Mouse (Mus musculus): ENCODE data around the gene Rngtt. TPM values are rescaled to one million over a fixed set of nuclear protein-coding genes. Genes with fewer than 3 reads are reported as not detected.
A peak's percentile ranks its signal among the peaks of the same experiment; 100 is the strongest.

Gene Rngtt
- polyA plus RNA-seq, 1 experiment from 2014 or later, result 21.0 TPM

GRCm38 (mm10) chr4:33343732-33344057 is 33.6 kb downstream of the Rngtt start:
- 95% methylated on average over 6 of the region's 6 CpGs for WGBS
- Histone ChIP-seq H3K4me1 (ENCODE audit: control insufficient read depth, insufficient read depth, low read length) (no peaks in the 10 kb centered on the region), H3K4me3 (ENCODE audit: low read depth, low read length) (no peak overlapping the region), H3K27ac (ENCODE audit: low read depth, low read length) (no peak overlapping the region), H3K9me3 (replicated peaks; ENCODE audit: control insufficient read depth, low read length) (no peaks in the 10 kb centered on the region), H3K27me3 (replicated peaks; ENCODE audit: control insufficient read depth, insufficient read depth, low read length) (no peaks in the 10 kb centered on the region), H3K9ac (ENCODE audit: low read length) (no peak overlapping the region), H3K4me2 (ENCODE audit: low read length) (no peak overlapping the region), H3K36me3 (ENCODE audit: control insufficient read depth, insufficient read depth, low read length) (peaks cover 49% of the 10 kb centered on the region)
- no peak for ATAC-seq
- no peak for DNase-seq (ENCODE audit: low spot score)

- Histone ChIP-seq H3K27ac (ENCODE audit: low read depth, low read length) (no peak overlapping the region), H3K4me2 (ENCODE audit: low read length) (no peak overlapping the region), H3K4me3 (ENCODE audit: low read depth, low read length) (no peak overlapping the region), H3K27me3 (replicated peaks; ENCODE audit: control insufficient read depth, insufficient read depth, low read length) (no peaks in the 10 kb centered on the region), H3K9ac (ENCODE audit: low read length) (no peak overlapping the region), H3K9me3 (replicated peaks; ENCODE audit: control insufficient read depth, low read length) (no peaks in the 10 kb centered on the region), H3K4me1 (ENCODE audit: control insufficient read depth, insufficient read depth, low read length) (no peaks in the 10 kb centered on the region), H3K36me3 (ENCODE audit: control insufficient read depth, insufficient read depth, low read length) (peaks cover 8% of the 10 kb centered on the region; the same call in 1 of the 2 replicates)
- ATAC-seq, result no peak
- DNase-seq (ENCODE audit: low spot score), result no peak
These were observed 53.3 kb downstream of the Rngtt start for GRCm38 (mm10) chr4:33363451-33363850.

DNA sequence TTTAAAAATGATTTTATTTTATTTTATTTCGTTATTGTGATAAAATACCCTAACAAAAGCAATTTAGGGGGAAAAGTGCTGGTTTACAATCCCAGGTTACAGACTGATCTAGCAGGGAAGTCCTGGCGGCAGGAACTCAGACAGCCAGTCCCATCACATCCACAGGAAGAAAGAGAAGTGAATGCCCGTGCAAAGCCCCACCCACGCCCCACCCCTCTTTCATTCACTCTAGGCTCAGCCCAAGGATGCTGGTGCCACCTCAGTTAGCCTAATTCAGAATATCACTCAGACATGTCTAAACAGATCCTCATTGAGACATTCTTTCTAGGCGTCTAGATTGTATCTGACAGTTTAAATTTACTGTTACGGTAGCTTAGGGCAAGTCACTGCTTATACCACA is 64.8 kb downstream of the Rngtt start:
- Histone ChIP-seq H3K27me3 (replicated peaks; ENCODE audit: control insufficient read depth, insufficient read depth, low read length) (no peaks in the 10 kb centered on the region), H3K4me3 (ENCODE audit: low read depth, low read length) (no peak overlapping the region), H3K36me3 (ENCODE audit: control insufficient read depth, insufficient read depth, low read length) (0 out of 2 replicates have a peak, but pooled peaks cover 4% of the 10 kb centered on the region), H3K4me2 (ENCODE audit: low read length) (no peak overlapping the region), H3K9ac (ENCODE audit: low read length) (no peak overlapping the region), H3K9me3 (replicated peaks; ENCODE audit: control insufficient read depth, low read length) (no peaks in the 10 kb centered on the region), H3K27ac (ENCODE audit: low read depth, low read length) (no peak overlapping the region), H3K4me1 (ENCODE audit: control insufficient read depth, insufficient read depth, low read length) (no peaks in the 10 kb centered on the region)
- 62% methylated on average over 6 of the region's 6 CpGs for WGBS
- ATAC-seq (no peak), DNase-seq (ENCODE audit: low spot score) (no peak)

GRCm38 (mm10) chr4:33377642-33378041 is 67.5 kb downstream of the Rngtt start:
- no peak overlapping the region for H3K4me2 ChIP-seq (ENCODE audit: low read length)
- no peak for ATAC-seq
- no peak overlapping the region for H3K9ac ChIP-seq (ENCODE audit: low read length)
- H3K27ac ChIP-seq (ENCODE audit: low read depth, low read length), result no peak overlapping the region
- no peak for DNase-seq (ENCODE audit: low spot score)
- H3K27me3 ChIP-seq (replicated peaks; ENCODE audit: control insufficient read depth, insufficient read depth, low read length), result no peaks in the 10 kb centered on the region
- H3K9me3 ChIP-seq (replicated peaks; ENCODE audit: control insufficient read depth, low read length), result no peaks in the 10 kb centered on the region
- H3K4me1 ChIP-seq (ENCODE audit: control insufficient read depth, insufficient read depth, low read length), result no peaks in the 10 kb centered on the region
- no peak overlapping the region for H3K4me3 ChIP-seq (ENCODE audit: low read depth, low read length)
- 0 out of 2 replicates have a peak, but pooled peaks cover 10% of the 10 kb centered on the region for H3K36me3 ChIP-seq (ENCODE audit: control insufficient read depth, insufficient read depth, low read length)

DNA sequence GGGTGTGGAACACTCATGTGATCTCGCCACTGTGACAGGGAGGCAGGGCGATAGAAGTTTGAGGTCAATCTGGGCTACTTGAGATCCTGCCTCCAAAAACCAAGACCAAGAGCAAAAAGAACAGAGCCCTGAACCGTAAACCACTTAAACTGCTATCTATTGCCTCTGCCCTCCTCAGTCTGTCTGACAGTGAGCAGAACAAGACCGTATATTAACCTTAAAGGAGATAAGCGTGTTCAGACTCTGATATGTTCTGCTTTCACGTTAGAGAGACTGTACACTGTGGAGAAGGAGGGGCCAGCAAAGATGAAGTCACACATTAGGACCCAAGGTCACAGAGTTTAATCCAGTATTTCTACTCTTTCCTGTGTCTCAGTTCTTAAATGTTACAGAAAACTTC is 68.8 kb downstream of the Rngtt start:
- no peak overlapping the region for H3K4me3 ChIP-seq (ENCODE audit: low read depth, low read length)
- no peak overlapping the region for H3K27ac ChIP-seq (ENCODE audit: low read depth, low read length)
- no peaks in the 10 kb centered on the region for H3K4me1 ChIP-seq (ENCODE audit: control insufficient read depth, insufficient read depth, low read length)
- no peaks in the 10 kb centered on the region for H3K9me3 ChIP-seq (replicated peaks; ENCODE audit: control insufficient read depth, low read length)
- no peaks in the 10 kb centered on the region for H3K27me3 ChIP-seq (replicated peaks; ENCODE audit: control insufficient read depth, insufficient read depth, low read length)
- DNase-seq (ENCODE audit: low spot score) (no peak), ATAC-seq (no peak)
- H3K9ac ChIP-seq (ENCODE audit: low read length), result no peak overlapping the region
- 0 out of 2 replicates have a peak, but pooled peaks cover 10% of the 10 kb centered on the region for H3K36me3 ChIP-seq (ENCODE audit: control insufficient read depth, insufficient read depth, low read length)
- H3K4me2 ChIP-seq (ENCODE audit: low read length), result no peak overlapping the region
- WGBS, result 94% methylated on average over 6 of the region's 6 CpGs

DNA sequence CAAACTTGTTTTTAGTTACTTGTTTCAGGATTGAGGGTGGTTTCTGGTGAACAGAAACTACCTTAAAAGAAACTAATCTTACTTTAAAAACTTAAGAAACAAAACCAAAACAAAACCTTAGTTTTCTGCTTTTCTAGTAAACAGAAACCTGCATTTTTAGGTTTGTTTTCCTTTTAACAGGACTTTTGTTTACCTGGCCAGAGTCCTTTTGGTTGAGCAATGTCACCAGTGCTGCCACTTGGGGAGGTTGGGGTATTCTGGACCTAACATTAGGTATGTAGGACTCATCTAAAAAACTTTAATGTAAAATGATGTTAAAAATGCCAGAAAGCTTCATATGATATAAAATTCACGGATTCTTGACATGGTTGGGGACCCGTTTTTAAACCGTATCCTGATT is 78.8 kb downstream of the Rngtt start:
- Histone ChIP-seq H3K4me2 (ENCODE audit: low read length) (no peak overlapping the region), H3K4me1 (ENCODE audit: control insufficient read depth, insufficient read depth, low read length) (no peaks in the 10 kb centered on the region), H3K9ac (ENCODE audit: low read length) (no peak overlapping the region), H3K4me3 (ENCODE audit: low read depth, low read length) (no peak overlapping the region), H3K9me3 (replicated peaks; ENCODE audit: control insufficient read depth, low read length) (no peaks in the 10 kb centered on the region), H3K27me3 (replicated peaks; ENCODE audit: control insufficient read depth, insufficient read depth, low read length) (no peaks in the 10 kb centered on the region), H3K36me3 (ENCODE audit: control insufficient read depth, insufficient read depth, low read length) (no peaks in the 10 kb centered on the region), H3K27ac (ENCODE audit: low read depth, low read length) (no peak overlapping the region)
- ATAC-seq (no peak), DNase-seq (ENCODE audit: low spot score) (no peak)
- 96% methylated on average over 3 of the region's 3 CpGs for WGBS

DNA sequence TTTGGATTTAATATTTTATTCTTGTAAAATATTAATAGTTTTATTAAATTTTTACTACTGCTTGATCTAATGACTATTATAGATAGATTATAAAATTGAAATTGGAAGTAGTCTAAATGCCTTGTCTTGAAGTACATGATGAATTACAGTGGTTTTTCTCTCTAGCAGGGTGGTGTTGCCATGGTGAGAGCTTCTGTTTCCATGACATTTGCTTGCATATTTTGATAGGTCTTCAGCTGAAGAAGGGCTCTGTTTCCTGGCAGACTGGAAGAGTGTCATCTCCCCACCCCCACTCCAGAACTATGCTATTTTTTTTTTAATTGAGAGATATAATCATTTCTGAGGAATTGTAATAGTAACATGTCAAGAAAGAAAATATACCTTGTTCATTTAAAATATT is 80.5 kb downstream of the Rngtt start:
- no peaks in the 10 kb centered on the region for H3K9me3 ChIP-seq (replicated peaks; ENCODE audit: control insufficient read depth, low read length)
- ATAC-seq, result peak; percentile 90
- peak; percentile 86 for DNase-seq (ENCODE audit: low spot score)
- H3K4me3 ChIP-seq (ENCODE audit: low read depth, low read length), result no peak overlapping the region
- H3K4me1 ChIP-seq (ENCODE audit: control insufficient read depth, insufficient read depth, low read length), result no peaks in the 10 kb centered on the region
- H3K36me3 ChIP-seq (ENCODE audit: control insufficient read depth, insufficient read depth, low read length), result no peaks in the 10 kb centered on the region
- no peak overlapping the region for H3K9ac ChIP-seq (ENCODE audit: low read length)
- H3K27me3 ChIP-seq (replicated peaks; ENCODE audit: control insufficient read depth, insufficient read depth, low read length), result no peaks in the 10 kb centered on the region
- H3K4me2 ChIP-seq (ENCODE audit: low read length), result no peak overlapping the region
- H3K27ac ChIP-seq (ENCODE audit: low read depth, low read length), result no peak overlapping the region

DNA sequence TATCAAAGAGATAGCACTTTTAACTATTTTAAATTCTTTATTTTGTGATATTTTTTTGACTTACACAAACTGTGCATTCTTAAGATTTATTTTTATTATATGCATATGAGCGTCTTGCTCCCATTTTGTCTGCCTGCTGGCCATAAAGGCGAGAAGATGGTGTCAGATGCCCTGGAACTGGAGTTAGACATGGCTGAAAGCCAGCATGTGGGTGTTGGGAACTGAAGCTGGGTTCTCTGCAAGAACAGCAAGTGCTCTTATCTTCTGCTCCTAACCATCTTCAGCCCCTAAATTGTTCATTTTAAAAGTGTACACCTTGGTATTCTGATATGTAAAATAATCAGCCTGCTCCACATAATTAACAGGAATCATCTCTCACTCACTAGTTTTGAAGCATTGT is 83.3 kb downstream of the Rngtt start:
- Histone ChIP-seq H3K4me2 (ENCODE audit: low read length) (no peak overlapping the region), H3K4me1 (ENCODE audit: control insufficient read depth, insufficient read depth, low read length) (no peaks in the 10 kb centered on the region), H3K27me3 (replicated peaks; ENCODE audit: control insufficient read depth, insufficient read depth, low read length) (no peaks in the 10 kb centered on the region), H3K4me3 (ENCODE audit: low read depth, low read length) (no peak overlapping the region), H3K9me3 (replicated peaks; ENCODE audit: control insufficient read depth, low read length) (no peaks in the 10 kb centered on the region), H3K36me3 (ENCODE audit: control insufficient read depth, insufficient read depth, low read length) (no peaks in the 10 kb centered on the region), H3K9ac (ENCODE audit: low read length) (no peak overlapping the region), H3K27ac (ENCODE audit: low read depth, low read length) (no peak overlapping the region)
- DNase-seq (ENCODE audit: low spot score), result no peak
- WGBS, result 73% methylated on average over 2 of the region's 2 CpGs
- no peak for ATAC-seq

GRCm38 (mm10) chr4:33396222-33397176 is 86.4 kb downstream of the Rngtt start:
- Histone ChIP-seq H3K4me2 (ENCODE audit: low read length) (no peak overlapping the region), H3K27ac (ENCODE audit: low read depth, low read length) (no peak overlapping the region), H3K36me3 (ENCODE audit: control insufficient read depth, insufficient read depth, low read length) (no peaks in the 10 kb centered on the region), H3K9ac (ENCODE audit: low read length) (no peak overlapping the region), H3K27me3 (replicated peaks; ENCODE audit: control insufficient read depth, insufficient read depth, low read length) (no peaks in the 10 kb centered on the region), H3K4me3 (ENCODE audit: low read depth, low read length) (no peak overlapping the region), H3K9me3 (replicated peaks; ENCODE audit: control insufficient read depth, low read length) (no peaks in the 10 kb centered on the region), H3K4me1 (ENCODE audit: control insufficient read depth, insufficient read depth, low read length) (no peaks in the 10 kb centered on the region)
- ATAC-seq, result peak; percentile 92
- WGBS, result 59% methylated on average over 3 of the region's 3 CpGs
- peak; percentile 95 for DNase-seq (ENCODE audit: low spot score)
